Mouse (Mus musculus) cerebellum, adult 2 months (tissue): ENCODE results near the gene Trrap.

Experiments
- CTCF ChIP-seq: fragments of 200-500 bp; IDR thresholded peaks from 2 replicates; pipeline ENCODE4 v1.5.1; 2011; ENCODE audit warnings: low read depth, mild to moderate bottlenecking, control low read depth, low read length, moderate library complexity, borderline replicate concordance; ENCODE audit not compliant: insufficient read depth
- POLR2A ChIP-seq: fragments of 200-500 bp; IDR thresholded peaks from 2 replicates; pipeline ENCODE4 v1.6.1; 2011; ENCODE audit warnings: low read length, control low read depth, borderline replicate concordance; ENCODE audit not compliant: insufficient read depth

- no peak for TF ChIP-seq POLR2A
- TF ChIP-seq CTCF = no peak
Measured at GRCm38 (mm10) chr5:144755191-144755590, 12.3 kb upstream of the Trrap start.
